Mouse (Mus musculus) inflammation-experienced regulatory T-cells (primary cell): Measurements from ENCODE around the gene Etfbkmt. TPM values are rescaled to one million over a fixed set of nuclear protein-coding genes. Genes with fewer than 3 reads are reported as not detected.

Experiments
- polyA plus RNA-seq, 2 experiments: library from polyadenylated mRNA; unstranded; fragments of 100-300 nt; shearing (Covaris generic); gene quantifications; one replicate each; pipeline ENCODE4 v1.2.1; 2017

The Etfbkmt gene
- polyA plus RNA-seq, result 10 to 100 TPM; 40.9 to 65.6 TPM

DNA sequence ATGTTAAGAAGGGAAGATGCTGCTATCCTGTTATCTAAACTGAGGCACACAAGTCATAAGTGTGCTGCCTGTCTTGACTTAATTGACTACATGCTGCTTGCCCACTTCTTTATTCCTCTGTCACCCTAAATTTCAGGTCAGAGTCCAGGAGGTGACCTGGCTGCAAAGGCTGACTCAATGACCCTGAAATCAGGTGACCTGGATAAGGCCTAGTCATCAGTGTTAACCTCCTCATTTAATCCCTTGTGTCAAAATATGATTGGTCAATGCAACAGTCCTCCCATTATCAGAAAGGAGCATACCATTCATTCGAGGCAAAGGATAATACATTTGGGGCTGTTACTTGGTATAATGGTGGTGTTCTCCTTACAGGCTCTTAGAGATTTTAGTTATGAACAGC lies at the start of gene Etfbkmt:
Etfbkmt (plus strand) TSS at position 379 of the 400 bp plus-strand sequence.

DNA sequence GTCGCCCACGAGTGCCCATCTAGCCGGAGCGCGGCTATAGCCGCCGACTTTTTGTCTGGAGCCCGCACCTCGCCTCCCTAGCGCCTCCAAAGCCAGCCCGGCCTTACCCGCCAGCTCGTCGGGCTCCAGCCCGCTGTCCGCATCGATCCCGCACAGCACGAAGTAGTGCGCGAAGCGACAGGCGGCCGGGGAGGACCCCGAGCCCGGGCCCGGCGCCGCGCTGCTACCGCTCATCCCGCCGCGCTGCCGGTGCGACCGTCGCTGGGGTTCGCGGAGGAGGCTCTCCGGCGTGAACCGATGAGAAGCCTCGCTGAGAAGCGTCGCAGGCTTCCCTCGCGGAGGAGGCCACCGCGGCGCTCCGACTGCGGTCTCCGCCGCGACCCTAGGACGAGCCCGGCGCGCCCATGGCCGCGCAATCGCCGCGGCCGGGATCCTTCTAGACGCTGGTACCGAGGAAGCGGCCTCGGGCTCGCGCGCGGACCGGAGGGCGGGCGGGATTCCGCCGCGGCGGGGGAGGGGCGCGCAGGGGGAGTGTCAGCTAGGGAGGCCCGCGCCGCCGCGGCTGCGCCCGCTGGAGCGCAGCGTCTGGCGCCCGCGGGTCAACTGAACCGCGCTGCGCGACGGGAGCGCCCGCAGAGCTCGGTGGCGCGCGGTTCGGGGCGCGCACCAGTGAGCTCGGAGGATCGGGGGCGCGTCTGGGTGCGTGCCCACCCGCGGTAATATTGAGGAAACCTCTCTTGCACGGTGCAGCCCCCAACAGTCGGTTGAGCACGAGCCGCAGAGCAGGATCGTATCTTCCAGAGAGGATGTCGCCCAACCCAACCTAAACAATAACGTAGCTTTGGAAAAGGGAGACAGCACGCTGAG lies 38.3 kb upstream of the Etfbkmt start, which contains the start of gene Dennd5b:
Dennd5b (minus strand) TSS at position 605 of the 867 bp plus-strand sequence.

DNA sequence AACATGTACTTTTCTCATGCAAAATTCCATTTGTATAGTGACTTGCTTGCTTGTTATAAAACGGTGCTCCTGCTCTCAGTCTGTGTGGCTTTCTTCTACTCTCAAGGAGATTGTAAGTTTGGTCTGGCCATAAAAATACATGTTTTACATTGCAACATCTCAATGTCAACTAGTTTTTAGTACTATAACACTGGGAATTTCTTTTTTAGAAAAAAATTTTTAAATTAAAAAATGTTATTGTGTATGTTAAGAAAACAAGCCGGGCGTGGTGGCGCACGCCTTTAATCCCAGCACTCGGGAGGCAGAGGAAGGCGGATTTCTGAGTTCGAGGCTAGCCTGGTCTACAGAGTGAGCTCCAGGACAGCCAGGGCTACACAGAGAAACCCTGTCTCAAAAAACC lies 9.8 kb upstream of the Etfbkmt start, which contains the start of gene Gm10203:
Gm10203 (plus strand) TSS at position 301 of the 400 bp plus-strand sequence.

DNA sequence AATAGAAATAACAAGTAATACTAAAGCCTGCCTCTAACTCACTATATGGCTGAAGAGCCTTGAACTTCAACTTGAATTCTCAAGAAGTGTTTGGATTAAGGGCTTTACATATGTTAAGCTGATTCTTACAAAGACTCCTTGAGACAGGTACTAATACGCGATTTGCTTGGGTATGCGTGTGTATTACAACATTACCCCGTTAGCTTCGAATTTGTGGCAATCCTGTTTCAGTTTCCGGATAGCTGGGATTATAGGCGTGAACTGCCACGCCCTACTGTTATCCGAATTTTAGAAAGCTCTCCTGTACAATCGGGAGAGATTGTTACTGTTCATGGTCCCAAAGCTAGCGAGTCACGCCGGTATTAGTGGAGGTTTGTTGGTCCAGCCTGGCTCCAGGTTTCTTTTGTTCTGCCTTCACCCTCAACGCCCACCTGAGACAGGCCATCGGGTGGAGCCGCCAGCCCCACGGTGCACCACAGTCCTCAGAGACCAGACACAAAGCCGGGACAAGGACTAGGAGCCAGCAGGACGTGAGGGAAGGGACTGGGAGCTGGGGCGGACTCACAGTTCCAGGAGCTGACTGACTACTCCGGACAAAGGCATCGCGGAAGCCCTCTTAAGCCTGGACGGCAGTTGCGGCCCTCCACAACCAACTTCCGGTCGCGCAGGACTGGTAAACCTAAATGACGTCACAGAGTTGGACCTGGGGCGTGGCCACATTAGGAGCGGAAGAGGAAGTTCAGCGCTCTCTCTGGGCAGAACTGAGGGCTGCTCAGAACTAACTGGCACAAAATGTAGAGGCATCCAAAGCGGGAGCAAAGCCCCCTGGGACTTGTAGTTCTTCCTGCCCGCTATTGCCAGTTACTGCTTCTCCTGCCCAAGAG lies 48.6 kb downstream of the Etfbkmt start, which contains the start of gene Amn1:
Amn1 (minus strand) TSS at position 672 of the 884 bp plus-strand sequence.

Other genes with a start within 250 kb of the Etfbkmt start
- gene Caprin2, start 243.6 kb upstream of the Etfbkmt start, polyA plus RNA-seq, result 10 to 100 TPM in 1 of 2 experiments, 1 to 10 TPM in 1; 5.4 to 13.9 TPM
- gene Sinhcaf, start 193.4 kb upstream of the Etfbkmt start, polyA plus RNA-seq, result 10 to 100 TPM; 30.9 to 44.6 TPM
- gene Dennd5b, start 38.2 kb upstream of the Etfbkmt start, polyA plus RNA-seq, result 1 to 10 TPM in 1 of 2 experiments, under 1 TPM in 1; 0.94 to 2.5 TPM
- not detected for gene Gm10203, start 9.7 kb upstream of the Etfbkmt start, polyA plus RNA-seq
- 10 to 100 TPM; 26.1 to 27.4 TPM for gene Amn1, start 48.9 kb downstream of the Etfbkmt start, polyA plus RNA-seq
- 100 to 1,000 TPM; 192 to 262 TPM for gene Resf1, start 169.6 kb downstream of the Etfbkmt start, polyA plus RNA-seq